Mouse (Mus musculus): ENCODE results near the gene Twist2. TPM values are rescaled to one million over a fixed set of nuclear protein-coding genes. Genes with fewer than 3 reads are reported as not detected.
A peak's percentile ranks its signal among the peaks of the same experiment; 100 is the strongest.

Twist2 gene
- 1 to 10 TPM; 2.4 to 3.8 (median 2.7) TPM for total RNA-seq (2022)

- no peak for DNase-seq
Observed at GRCm38 (mm10) chr1:91800967-91801843, at the start of gene Twist2. Gene Twist2 (plus strand): TSS chr1:91801461.

- DNase-seq = no peak
Observed at GRCm38 (mm10) chr1:91752931-91753330, 48.3 kb upstream of the Twist2 start.

- DNase-seq = peak; percentile 30
Observed at GRCm38 (mm10) chr1:91755102-91755501, 46.2 kb upstream of the Twist2 start.

- no peak for DNase-seq
Observed at GRCm38 (mm10) chr1:91757292-91757691, 44.0 kb upstream of the Twist2 start.

- DNase-seq = no peak
Observed at GRCm38 (mm10) chr1:91758143-91758542, 43.1 kb upstream of the Twist2 start.

GRCm38 (mm10) chr1:91758600-91759515, 42.4 kb upstream of the Twist2 start:
- no peak for DNase-seq

GRCm38 (mm10) chr1:91760140-91760986, 40.9 kb upstream of the Twist2 start:
- no peak for DNase-seq

GRCm38 (mm10) chr1:91762528-91763091, 38.7 kb upstream of the Twist2 start:
- DNase-seq = no peak

- DNase-seq = no peak
Observed at GRCm38 (mm10) chr1:91770221-91770624, 31.0 kb upstream of the Twist2 start.

GRCm38 (mm10) chr1:91770676-91771075, 30.6 kb upstream of the Twist2 start:
- DNase-seq = no peak

- no peak for DNase-seq
Observed at GRCm38 (mm10) chr1:91776928-91777327, 24.3 kb upstream of the Twist2 start.

- DNase-seq = no peak
Observed at GRCm38 (mm10) chr1:91779819-91780218, 21.4 kb upstream of the Twist2 start.

GRCm38 (mm10) chr1:91781182-91781581, 20.1 kb upstream of the Twist2 start:
- no peak for DNase-seq

GRCm38 (mm10) chr1:91784162-91784561, 17.1 kb upstream of the Twist2 start:
- DNase-seq = no peak

- DNase-seq = no peak
Observed at GRCm38 (mm10) chr1:91799323-91799722, 1.9 kb upstream of the Twist2 start.

- no peak for DNase-seq
Observed at GRCm38 (mm10) chr1:91800348-91800747, 913 bp upstream of the Twist2 start.

- no peak for DNase-seq
Observed at GRCm38 (mm10) chr1:91801844-91802366, 644 bp downstream of the Twist2 start.

- no peak for DNase-seq
Observed at GRCm38 (mm10) chr1:91802406-91803121, 1.3 kb downstream of the Twist2 start.

- DNase-seq = no peak
Observed at GRCm38 (mm10) chr1:91803416-91803815, 2.2 kb downstream of the Twist2 start.

GRCm38 (mm10) chr1:91816067-91816466, 14.8 kb downstream of the Twist2 start:
- no peak for DNase-seq

GRCm38 (mm10) chr1:91816571-91816970, 15.3 kb downstream of the Twist2 start:
- no peak for DNase-seq
